Mouse (Mus musculus) G1E (cell line): Measurements from ENCODE around the gene Ap2b1.

Source experiments
- CTCF ChIP-seq: IDR thresholded peaks from 2 replicates; pipeline ENCODE4 v1.5.1; 2012; ENCODE audit warnings: low read depth, low read length, inconsistent platforms, mixed read lengths
- GATA1 ChIP-seq: IDR thresholded peaks from 2 replicates; pipeline ENCODE4 v1.6.1; 2012; ENCODE audit warnings: borderline replicate concordance, low read length, inconsistent platforms, mixed read lengths
- GATA2 ChIP-seq: IDR thresholded peaks from 2 replicates; pipeline ENCODE4 v1.6.1; 2012; ENCODE audit warnings: low read depth, low read length, inconsistent platforms, borderline replicate concordance
- POLR2AphosphoS5 ChIP-seq: IDR thresholded peaks from 2 replicates; pipeline ENCODE4 v1.6.1; 2012; ENCODE audit warnings: low read depth, low read length, inconsistent platforms; ENCODE audit not compliant: insufficient replicate concordance

DNA sequence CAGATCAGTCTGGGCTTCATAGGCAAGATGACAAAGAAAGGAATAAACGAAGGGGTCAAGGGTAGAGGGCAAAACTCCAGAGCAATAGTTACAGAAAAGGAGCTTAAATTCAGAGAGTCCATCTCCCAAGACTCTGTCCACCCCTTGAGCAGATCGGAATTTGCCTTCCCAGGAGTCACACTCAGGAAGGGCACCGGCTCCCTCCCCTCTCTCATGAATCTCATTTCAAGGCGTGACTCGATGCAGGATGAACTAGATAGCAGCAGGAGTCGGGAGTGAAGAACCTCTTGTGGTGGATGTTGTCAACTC, 28.0 kb upstream of the Ap2b1 start:
- TF ChIP-seq CTCF: no peak
- no peak for TF ChIP-seq GATA1
- TF ChIP-seq POLR2AphosphoS5: no peak
- no peak for TF ChIP-seq GATA2
